Mouse (Mus musculus): ENCODE data around the gene Praf2.
A peak's percentile ranks its signal among the peaks of the same experiment; 100 is the strongest.
"Not testable (repeated sequence)": the region's sequence is repeated elsewhere in the genome, so short reads cannot be mapped to it uniquely, and the experiment has no call there.

Gene Praf2

GRCm38 (mm10) chrX:7728215-7728921 lies at the start of gene Praf2:
TSS of gene Praf2 (plus strand) at chrX:7728439.
- DNase-seq: peak; percentile 78 to 83

- DNase-seq: no peak
Observed at GRCm38 (mm10) chrX:7678986-7679385, 49.3 kb upstream of the Praf2 start.

GRCm38 (mm10) chrX:7679405-7680056 lies 48.7 kb upstream of the Praf2 start:
- DNase-seq: peak; percentile 87 to 94

GRCm38 (mm10) chrX:7680057-7680412 lies 48.2 kb upstream of the Praf2 start:
- no peak for DNase-seq

- peak; percentile 62 to 72 for DNase-seq
Observed at GRCm38 (mm10) chrX:7680864-7681263, 47.4 kb upstream of the Praf2 start, which contains the start of gene Magix. TSS of gene Magix (minus strand) at chrX:7681251.

- DNase-seq: peak; percentile 33 to 53
Observed at GRCm38 (mm10) chrX:7688321-7688720, 39.9 kb upstream of the Praf2 start.

- no peak for DNase-seq
Observed at GRCm38 (mm10) chrX:7690486-7690885, 37.8 kb upstream of the Praf2 start.

GRCm38 (mm10) chrX:7692862-7693261 lies 35.4 kb upstream of the Praf2 start:
- peak; percentile 21 to 59 for DNase-seq

GRCm38 (mm10) chrX:7696520-7696919 lies 31.7 kb upstream of the Praf2 start:
- DNase-seq: no peak

- DNase-seq: peak; percentile 82 to 85
Observed at GRCm38 (mm10) chrX:7696954-7697381, 31.3 kb upstream of the Praf2 start, which contains the start of gene Gpkow. TSS of gene Gpkow (plus strand) at chrX:7697131.

GRCm38 (mm10) chrX:7713764-7714134 lies 14.5 kb upstream of the Praf2 start:
- DNase-seq: not testable (repeated sequence)

GRCm38 (mm10) chrX:7714135-7714899 lies 13.9 kb upstream of the Praf2 start, which contains the start of gene Wdr45:
TSS of gene Wdr45 (plus strand) at chrX:7714333.
- peak; percentile 91 to 94 for DNase-seq

GRCm38 (mm10) chrX:7716058-7716457 lies 12.2 kb upstream of the Praf2 start:
- DNase-seq: not testable (repeated sequence)

GRCm38 (mm10) chrX:7721514-7722281 lies 6.5 kb upstream of the Praf2 start, which contains the start of gene Gm45208:
TSS of gene Gm45208 (plus strand) at chrX:7722245.
- peak; percentile 75 for DNase-seq

GRCm38 (mm10) chrX:7722282-7722611 lies 6.0 kb upstream of the Praf2 start:
- DNase-seq: no peak

GRCm38 (mm10) chrX:7722691-7723090 lies 5.5 kb upstream of the Praf2 start:
- no peak for DNase-seq

GRCm38 (mm10) chrX:7724135-7724534 lies 4.1 kb upstream of the Praf2 start:
- DNase-seq: no peak

- no peak for DNase-seq
Observed at GRCm38 (mm10) chrX:7725841-7726240, 2.4 kb upstream of the Praf2 start.

- no peak for DNase-seq
Observed at GRCm38 (mm10) chrX:7727176-7727575, 1.1 kb upstream of the Praf2 start.

- no peak for DNase-seq
Observed at GRCm38 (mm10) chrX:7728922-7729265, 655 bp downstream of the Praf2 start.

GRCm38 (mm10) chrX:7733571-7734156 lies 5.4 kb downstream of the Praf2 start:
- DNase-seq: peak; percentile 64 to 79

GRCm38 (mm10) chrX:7739336-7740081 lies 11.3 kb downstream of the Praf2 start:
- DNase-seq: peak; percentile 90 to 93
